8 mouse cellular contexts compared by ENCODE assay signal in the genomic region with DNA sequence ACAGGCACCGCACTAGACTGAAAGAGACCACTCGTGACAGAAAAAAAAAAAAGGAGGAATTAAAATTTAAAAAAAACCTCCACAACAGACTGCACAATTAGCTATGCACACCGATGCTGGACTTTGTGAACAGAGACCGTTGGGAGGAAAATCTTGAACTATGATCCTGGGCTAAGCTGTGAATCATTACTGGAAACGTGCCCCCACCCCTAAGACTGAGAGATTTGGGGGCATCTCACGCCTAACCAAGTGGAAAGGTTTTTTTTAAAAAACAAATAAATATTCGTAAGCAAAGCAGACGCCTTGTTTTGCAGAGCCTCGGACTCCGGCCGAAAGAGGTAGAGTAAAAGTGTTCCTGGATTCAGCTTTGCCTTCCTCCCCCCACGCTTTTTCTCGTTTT. TPM values are rescaled to one million over a fixed set of nuclear protein-coding genes. Genes with fewer than 3 reads are reported as not detected.
A peak's percentile ranks its signal among the peaks of the same experiment; 100 is the strongest.
DNase-seq lines count a peak whose midpoint lies in the region; ATAC-seq and TF ChIP-seq lines count a peak whose summit lies in the region.

No protein-coding gene starts in this region.

- peak overlapping the region; percentile 61 for H3K4me3 ChIP-seq in embryonic facial prominence, embryonic 13.5 days
- peak overlapping the region; percentile 59 for H3K4me3 ChIP-seq in intestine, embryonic 16.5 days (ENCODE audit: low read length)
- peak overlapping the region; percentile 73 for H3K4me3 ChIP-seq in midbrain, postnatal 0 days (ENCODE audit: low read depth, low read length)

- under 1% methylated on average over 13 of the region's 13 CpGs for WGBS in embryonic facial prominence, embryonic 13.5 days
- 2% methylated on average over 13 of the region's 13 CpGs for WGBS in intestine, embryonic 16.5 days
- WGBS in midbrain, postnatal 0 days, result under 1% methylated on average over 13 of the region's 13 CpGs

- peak overlapping the region; percentile 72 for H3K9ac ChIP-seq in embryonic facial prominence, embryonic 13.5 days
- peak overlapping the region; percentile 55; the same call in 1 of the 2 replicates for H3K9ac ChIP-seq in intestine, embryonic 16.5 days (ENCODE audit: low read depth, low read length)
- peak overlapping the region; percentile 77 for H3K9ac ChIP-seq in midbrain, postnatal 0 days (replicated peaks; ENCODE audit: low read length, poor library complexity, severe bottlenecking)

- peak overlapping the region; percentile 91; the same call in 1 of the 2 replicates for H3K27ac ChIP-seq in embryonic facial prominence, embryonic 13.5 days
- H3K27ac ChIP-seq in intestine, embryonic 16.5 days (ENCODE audit: low read length), result no peak overlapping the region
- peak overlapping the region; percentile 81 for H3K27ac ChIP-seq in midbrain, postnatal 0 days (ENCODE audit: low read depth, low read length)

- no peak for TF ChIP-seq CTCF in midbrain, postnatal 0 days (IDR thresholded peaks at IDR 0.05)

- no peak for ATAC-seq in embryonic facial prominence, embryonic 13.5 days (ENCODE audit: insufficient number of reproducible peaks, insufficient read depth, low FRiP score, low TSS enrichment, low read depth)
- no peak for ATAC-seq in intestine, embryonic 16.5 days
- ATAC-seq in midbrain, postnatal 0 days (ENCODE audit: low FRiP score), result no peak

- no peaks in the 10 kb centered on the region for H3K36me3 ChIP-seq in embryonic facial prominence, embryonic 13.5 days
- H3K36me3 ChIP-seq in intestine, embryonic 16.5 days (ENCODE audit: control insufficient read depth, insufficient read depth, low read length), result no peaks in the 10 kb centered on the region
- no peaks in the 10 kb centered on the region for H3K36me3 ChIP-seq in midbrain, postnatal 0 days (ENCODE audit: insufficient read depth, low read length)

- peaks cover 31% of the 10 kb centered on the region for H3K27me3 ChIP-seq in embryonic facial prominence, embryonic 13.5 days
- peaks cover 35% of the 10 kb centered on the region for H3K27me3 ChIP-seq in intestine, embryonic 16.5 days (replicated peaks; ENCODE audit: control insufficient read depth, insufficient read depth, low read length)
- H3K27me3 ChIP-seq in midbrain, postnatal 0 days (ENCODE audit: insufficient read depth, low read length), result no peaks in the 10 kb centered on the region

- peaks cover 30% of the 10 kb centered on the region for H3K4me1 ChIP-seq in embryonic facial prominence, embryonic 13.5 days
- peaks cover 32% of the 10 kb centered on the region for H3K4me1 ChIP-seq in intestine, embryonic 16.5 days (ENCODE audit: control insufficient read depth, insufficient read depth, low read length)
- no peaks in the 10 kb centered on the region for H3K4me1 ChIP-seq in midbrain, postnatal 0 days (ENCODE audit: insufficient read depth, low read length)

- H3K4me2 ChIP-seq in embryonic facial prominence, embryonic 13.5 days, result peak overlapping the region; percentile 91
- peak overlapping the region; percentile 69 for H3K4me2 ChIP-seq in intestine, embryonic 16.5 days (ENCODE audit: low read depth, low read length)
- peak overlapping the region; percentile 81 for H3K4me2 ChIP-seq in midbrain, postnatal 0 days (ENCODE audit: low read depth, low read length, poor library complexity, severe bottlenecking)

- peak; percentile 8 to 11 for DNase-seq in layer of hippocampus, postnatal 25 days (ENCODE audit: extremely low spot score in 1 of 2, low spot score in 1 of 2)
- no peak for DNase-seq in layer of hippocampus, postnatal 14 days (ENCODE audit: low spot score in 2 of 2)
- peak; percentile 10 for DNase-seq in midbrain, postnatal 0 days (ENCODE audit: low spot score)
- DNase-seq in thymus, postnatal 10 days (ENCODE audit: low spot score in 2 of 2), result no peak
- no peak for DNase-seq in right cerebral cortex, postnatal 25 days
- DNase-seq in left cerebral cortex, adult 11 months (ENCODE audit: low spot score), result no peak

- H3K9me3 ChIP-seq in embryonic facial prominence, embryonic 13.5 days, result no peaks in the 10 kb centered on the region
- no peaks in the 10 kb centered on the region for H3K9me3 ChIP-seq in intestine, embryonic 16.5 days (ENCODE audit: control insufficient read depth, low read length)
- H3K9me3 ChIP-seq in midbrain, postnatal 0 days (ENCODE audit: low read length), result no peaks in the 10 kb centered on the region

RNA-seq across cellular contexts. Expression of a gene that starts 0.4 kb away (rescaled TPM):
- 10 to 100 TPM; 39.1 to 43.8 TPM for total RNA-seq in layer of hippocampus, postnatal 25 days (2021)
- 10 to 100 TPM; 40.8 to 42.5 TPM for total RNA-seq in layer of hippocampus, postnatal 14 days (2021)
- 7.4 and 10.3 TPM in 2 replicates for polyA plus RNA-seq in embryonic facial prominence, embryonic 13.5 days (2015; fragmentation: Nextera tagmentation; extraction: Ambion mirVana)
- 4.1 TPM in 2 replicates for polyA plus RNA-seq in intestine, embryonic 16.5 days (2015; fragmentation: Nextera tagmentation; extraction: Ambion mirVana)
- total RNA-seq in midbrain, postnatal 0 days (2014; rRNA removed), result 79.3 and 81.2 TPM in 2 replicates
- 33.8 and 42.2 TPM in 2 replicates for polyA plus RNA-seq in midbrain, postnatal 0 days (2015; fragmentation: Nextera tagmentation; extraction: Ambion mirVana)

Comparison
In these comparisons a context has a peak if more than half of its experiments do, and no peak if none do; other contexts are left out.
1. DNase-seq: peak in layer of hippocampus, postnatal 25 days (2 of 2) and midbrain, postnatal 0 days (single experiment); none in layer of hippocampus, postnatal 14 days (0 of 2), thymus, postnatal 10 days (0 of 2), right cerebral cortex, postnatal 25 days (single experiment) and left cerebral cortex, adult 11 months (single experiment).
2. Peak in every context shown above with its lines, with median percentiles within 50 percentile points of each other: H3K4me2 ChIP-seq, H3K4me3 ChIP-seq and H3K9ac ChIP-seq.